Mouse (Mus musculus) right cerebral cortex, adult 18-20 months (tissue): ENCODE measurements around the gene Arhgap44.

ENCODE experiments used
- DNase-seq: peaks from one replicate; pipeline ENCODE4 v3.0.0; 2022; ENCODE audit warnings: mixed read lengths

The Arhgap44 gene

GRCm38 (mm10) chr11:65135251-65135739, 27.5 kb downstream of the Arhgap44 start:
- DNase-seq = peak; percentile 76

- DNase-seq = peak; percentile 58
Observed at GRCm38 (mm10) chr11:65133661-65134060, 29.1 kb downstream of the Arhgap44 start.

- no peak for DNase-seq
Observed at GRCm38 (mm10) chr11:65129110-65129509, 33.7 kb downstream of the Arhgap44 start.

GRCm38 (mm10) chr11:65128666-65129065, 34.1 kb downstream of the Arhgap44 start:
- no peak for DNase-seq

- DNase-seq = peak; percentile 66
Observed at GRCm38 (mm10) chr11:65126566-65126965, 36.2 kb downstream of the Arhgap44 start.

GRCm38 (mm10) chr11:65124913-65125418, 37.8 kb downstream of the Arhgap44 start:
- peak; percentile 32 for DNase-seq

- no peak for DNase-seq
Observed at GRCm38 (mm10) chr11:65120276-65120675, 42.5 kb downstream of the Arhgap44 start.

GRCm38 (mm10) chr11:65115811-65116210, 47.0 kb downstream of the Arhgap44 start:
- DNase-seq = no peak

GRCm38 (mm10) chr11:65112086-65112485, 50.7 kb downstream of the Arhgap44 start:
- no peak for DNase-seq

- DNase-seq = no peak
Observed at GRCm38 (mm10) chr11:65111651-65112050, 51.1 kb downstream of the Arhgap44 start.

GRCm38 (mm10) chr11:65110058-65110457, 52.7 kb downstream of the Arhgap44 start:
- no peak for DNase-seq

- DNase-seq = peak; percentile 20
Observed at GRCm38 (mm10) chr11:65107734-65108171, 55.0 kb downstream of the Arhgap44 start.

GRCm38 (mm10) chr11:65107151-65107550, 55.6 kb downstream of the Arhgap44 start:
- DNase-seq = no peak

- DNase-seq = no peak
Observed at GRCm38 (mm10) chr11:65104076-65104475, 58.7 kb downstream of the Arhgap44 start.

GRCm38 (mm10) chr11:65101206-65101605, 61.6 kb downstream of the Arhgap44 start:
- DNase-seq = peak; percentile 38

- DNase-seq = no peak
Observed at GRCm38 (mm10) chr11:65100031-65100430, 62.7 kb downstream of the Arhgap44 start.

GRCm38 (mm10) chr11:65097526-65098070, 65.2 kb downstream of the Arhgap44 start:
- DNase-seq = no peak

GRCm38 (mm10) chr11:65096866-65097265, 65.9 kb downstream of the Arhgap44 start:
- DNase-seq = no peak

GRCm38 (mm10) chr11:65092851-65093250, 69.9 kb downstream of the Arhgap44 start:
- DNase-seq = no peak

GRCm38 (mm10) chr11:65090386-65090785, 72.4 kb downstream of the Arhgap44 start:
- no peak for DNase-seq

- peak; percentile 36 for DNase-seq
Observed at GRCm38 (mm10) chr11:65089982-65090381, 72.8 kb downstream of the Arhgap44 start.

- no peak for DNase-seq
Observed at GRCm38 (mm10) chr11:65089282-65089681, 73.5 kb downstream of the Arhgap44 start.

- DNase-seq = no peak
Observed at GRCm38 (mm10) chr11:65088451-65089222, 74.1 kb downstream of the Arhgap44 start.

GRCm38 (mm10) chr11:65080761-65081160, 82.0 kb downstream of the Arhgap44 start:
- no peak for DNase-seq
